Mouse (Mus musculus) CH12.LX (cell line): ENCODE measurements around the gene Adprh.
A peak's percentile ranks its signal among the peaks of the same experiment; 100 is the strongest.

Experiments used
- CTCF ChIP-seq, 2 experiments: IDR thresholded peaks in 1 of 2; conservative IDR thresholded peaks in 1 of 2; 2 replicates each; pipeline ENCODE4 v1.5.1; 2011 to 2012; ENCODE audit warnings: low read depth in 2 of 2, low read length in 2 of 2, improper control_type of control experiment in 1 of 2, inconsistent platforms in 1 of 2, mild to moderate bottlenecking in 1 of 2, moderate library complexity in 1 of 2
- EP300 ChIP-seq: IDR thresholded peaks from 2 replicates; pipeline ENCODE4 v1.6.1; 2011; ENCODE audit warnings: low read length, improper control_type of control experiment
- JUND ChIP-seq: conservative IDR thresholded peaks from 2 replicates; pipeline ENCODE4 v1.6.1; 2011; ENCODE audit warnings: low read depth, low read length, improper control_type of control experiment
- MEF2A ChIP-seq: IDR thresholded peaks from 2 replicates; pipeline ENCODE4 v1.6.1; 2014; ENCODE audit warnings: low read depth, mild to moderate bottlenecking, inconsistent platforms, low read length, improper control_type of control experiment, borderline replicate concordance
- NELFE ChIP-seq: IDR thresholded peaks from 2 replicates; pipeline ENCODE4 v1.6.1; 2011; ENCODE audit warnings: low read depth, low read length, improper control_type of control experiment
- POLR2A ChIP-seq: IDR thresholded peaks from 2 replicates; pipeline ENCODE4 v1.6.1; 2011; ENCODE audit warnings: low read depth, mild to moderate bottlenecking, improper control_type of control experiment, low read length
- USF1 ChIP-seq: IDR thresholded peaks from 2 replicates; pipeline ENCODE4 v1.6.1; 2014; ENCODE audit warnings: low read depth, mild to moderate bottlenecking, inconsistent platforms, low read length, improper control_type of control experiment

DNA sequence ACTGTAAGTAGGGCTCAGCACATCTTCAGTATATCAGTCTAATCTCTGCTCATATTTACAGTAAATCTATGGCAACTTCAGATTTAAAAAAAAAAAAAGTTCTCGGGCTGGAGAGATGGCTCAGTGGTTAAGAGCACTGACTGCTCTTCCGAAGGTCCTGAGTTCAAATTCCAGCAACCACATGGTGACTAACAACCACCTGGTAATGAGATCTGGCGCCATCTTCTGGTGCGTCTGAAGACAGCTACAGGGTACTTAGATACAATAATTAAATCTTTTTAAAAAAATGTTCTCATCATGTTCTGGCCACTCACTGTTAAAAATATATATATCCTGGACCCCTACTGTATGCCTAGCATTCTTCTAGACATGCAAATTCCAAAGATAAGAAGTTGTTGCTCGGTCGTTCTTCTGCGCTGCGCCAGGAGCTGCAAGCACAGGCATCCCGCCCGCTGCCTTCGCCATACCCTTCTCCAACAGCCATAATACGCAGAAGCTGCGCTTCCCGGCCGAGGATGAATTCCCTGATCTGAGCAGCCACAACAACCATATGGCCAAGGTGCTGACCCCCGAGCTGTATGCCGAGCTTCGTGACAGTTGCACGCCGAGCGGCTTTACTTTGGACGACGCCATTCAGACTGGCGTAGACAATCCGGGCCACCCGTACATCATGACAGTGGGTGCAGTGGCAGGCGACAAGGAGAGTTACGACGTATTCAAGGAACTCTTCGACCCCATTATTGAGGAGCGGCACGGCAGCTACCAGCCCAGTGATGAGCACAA lies 30.5 kb upstream of the Adprh start:
- TF ChIP-seq JUND (no peak), MEF2A (no peak), CTCF (conservative IDR thresholded peaks at IDR 0.05 in 1 of 2, IDR thresholded peaks at IDR 0.05 in 1 of 2; ENCODE audit: low read depth in 2 of 2, low read length in 2 of 2) (peak in 1 of 2 experiments; percentile 65; a peak in 2 of 4 replicates), USF1 (no peak), EP300 (no peak), NELFE (no peak), POLR2A (no peak)
